Mouse (Mus musculus) heart, embryonic 10.5 days (tissue): Measurements from ENCODE around the gene Dyx1c1. TPM values are rescaled to one million over a fixed set of nuclear protein-coding genes. Genes with fewer than 3 reads are reported as not detected.

ENCODE experiments used
- DNase-seq: peaks from one replicate; pipeline ENCODE4 v3.0.0-alpha.2; 2017; ENCODE audit warnings: low spot score
- H3K27ac ChIP-seq: fragments of 300-500 bp; sonication (generic); 2 replicates; pipeline ENCODE4 v1.5.1; 2016; ENCODE audit warnings: mild to moderate bottlenecking
- H3K27me3 ChIP-seq: fragments of 300-500 bp; sonication (generic); 2 replicates; pipeline ENCODE4 v1.6.1; 2016; ENCODE audit warnings: mild to moderate bottlenecking; ENCODE audit not compliant: poor library complexity, insufficient read depth, severe bottlenecking
- H3K36me3 ChIP-seq: fragments of 300-500 bp; sonication (generic); 2 replicates; pipeline ENCODE4 v1.6.1; 2016; ENCODE audit warnings: mild to moderate bottlenecking, moderate library complexity
- H3K4me1 ChIP-seq: fragments of 300-500 bp; sonication (generic); 2 replicates; pipeline ENCODE4 v1.6.1; 2016; ENCODE audit warnings: mild to moderate bottlenecking
- H3K4me3 ChIP-seq: fragments of 300-500 bp; sonication (generic); 2 replicates; pipeline ENCODE4 v1.5.1; 2016; ENCODE audit warnings: mild to moderate bottlenecking, moderate library complexity
- H3K9me3 ChIP-seq: fragments of 300-500 bp; sonication (generic); 2 replicates; pipeline ENCODE4 v1.6.1; 2016; ENCODE audit warnings: mild to moderate bottlenecking, moderate library complexity
- WGBS: fragments of 180-500 bp; shearing (Covaris S2); methylation state at CpG from one replicate; pipeline ENCODE4 v1.1.7; 2016; 5-methylcytosine and 5-hydroxymethylcytosine counted together
- microRNA-seq: library from miRNA; unstranded; fragments of <30 nt; microRNA quantifications from one replicate; pipeline ENCODE4, GENCODE M21; 2017
- polyA plus RNA-seq: library from polyadenylated mRNA; unstranded; fragments of >200 nt; fragmentation: Nextera tagmentation; extraction: Ambion mirVana; gene quantifications from 2 replicates; pipeline ENCODE4 v1.2.1, GENCODE M21; 2016

Gene Dyx1c1
- polyA plus RNA-seq, 1 experiment from 2014 or later, result 1.1 TPM

DNA sequence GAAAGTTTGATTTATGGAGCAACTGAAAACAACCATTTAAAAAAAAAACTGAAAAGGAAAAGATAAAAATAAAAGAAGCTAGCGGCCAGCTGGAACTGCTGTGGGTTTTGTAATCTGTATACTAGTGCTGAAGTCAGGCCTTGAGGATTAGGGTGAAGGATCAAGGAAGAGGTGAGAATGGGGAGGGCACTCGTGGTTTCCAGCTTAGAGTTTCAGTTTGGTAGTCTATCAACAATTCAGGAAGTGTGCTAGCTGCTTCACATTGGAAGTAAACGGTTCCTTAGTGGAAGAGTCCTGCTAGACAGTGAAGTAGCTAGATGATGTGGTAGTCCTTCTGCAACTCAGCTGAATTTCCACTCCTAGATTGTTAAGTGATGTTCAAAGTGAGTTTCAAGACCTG lies 49.8 kb downstream of the Dyx1c1 start:
- no peak for DNase-seq
- Histone ChIP-seq H3K9me3 (no peaks in the 10 kb centered on the region), H3K4me1 (no peaks in the 10 kb centered on the region), H3K27me3 (no peaks in the 10 kb centered on the region), H3K27ac (no peak overlapping the region), H3K4me3 (no peak overlapping the region), H3K36me3 (peaks cover 13% of the 10 kb centered on the region)
- 68% methylated on average over 3 of the region's 3 CpGs for WGBS

DNA sequence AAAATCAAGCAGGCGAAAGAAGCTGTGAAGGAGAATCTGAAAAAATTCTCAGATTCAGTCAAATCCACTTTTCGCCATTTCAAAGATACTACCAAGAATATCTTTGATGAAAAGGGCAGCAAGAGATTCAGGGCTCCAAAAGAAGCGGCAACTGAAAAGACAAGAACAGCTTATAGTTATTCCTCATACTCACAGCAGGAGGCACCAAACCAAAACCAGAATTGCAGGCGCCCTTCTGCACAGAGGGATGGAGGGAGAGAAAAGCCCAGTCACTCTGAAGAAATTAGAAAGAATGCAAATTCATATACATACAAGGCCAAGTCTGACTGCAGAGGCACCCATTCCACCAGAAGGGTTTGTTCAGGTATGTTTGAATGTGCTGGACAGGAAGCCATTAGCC lies 54.0 kb downstream of the Dyx1c1 start:
- 78% methylated on average over 4 of the region's 4 CpGs for WGBS
- no peak overlapping the region for H3K27ac ChIP-seq
- H3K4me1 ChIP-seq, result no peaks in the 10 kb centered on the region
- H3K4me3 ChIP-seq, result no peak overlapping the region
- no peak for DNase-seq
- H3K36me3 ChIP-seq, result peaks cover 33% of the 10 kb centered on the region
- H3K9me3 ChIP-seq, result no peaks in the 10 kb centered on the region
- no peaks in the 10 kb centered on the region for H3K27me3 ChIP-seq

DNA sequence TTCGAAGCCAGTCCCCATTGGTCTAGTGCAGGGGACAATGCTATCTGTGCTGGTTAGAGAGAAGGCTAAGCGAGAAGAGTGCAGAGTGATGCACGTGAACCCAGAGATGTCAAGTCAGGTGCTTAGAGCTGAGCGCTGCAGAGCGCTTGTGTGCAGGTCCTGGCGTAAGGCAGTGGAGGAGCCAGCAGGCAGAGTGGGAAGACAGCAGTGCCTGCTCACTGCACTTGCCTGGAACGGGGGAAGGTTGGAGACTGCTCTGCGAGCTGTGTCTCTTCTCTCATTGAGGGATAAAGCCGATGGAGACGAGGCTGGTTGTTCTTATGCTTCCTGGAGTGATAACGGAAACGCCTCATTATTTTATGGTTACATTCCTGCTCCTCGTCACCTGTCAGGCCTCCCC lies 56.1 kb downstream of the Dyx1c1 start:
- H3K27ac ChIP-seq, result no peak overlapping the region
- no peaks in the 10 kb centered on the region for H3K9me3 ChIP-seq
- no peak overlapping the region for H3K4me3 ChIP-seq
- no peak for DNase-seq
- WGBS, result 66% methylated on average over 13 of the region's 13 CpGs
- H3K4me1 ChIP-seq, result no peaks in the 10 kb centered on the region
- H3K27me3 ChIP-seq, result no peaks in the 10 kb centered on the region
- H3K36me3 ChIP-seq, result peaks cover 48% of the 10 kb centered on the region

DNA sequence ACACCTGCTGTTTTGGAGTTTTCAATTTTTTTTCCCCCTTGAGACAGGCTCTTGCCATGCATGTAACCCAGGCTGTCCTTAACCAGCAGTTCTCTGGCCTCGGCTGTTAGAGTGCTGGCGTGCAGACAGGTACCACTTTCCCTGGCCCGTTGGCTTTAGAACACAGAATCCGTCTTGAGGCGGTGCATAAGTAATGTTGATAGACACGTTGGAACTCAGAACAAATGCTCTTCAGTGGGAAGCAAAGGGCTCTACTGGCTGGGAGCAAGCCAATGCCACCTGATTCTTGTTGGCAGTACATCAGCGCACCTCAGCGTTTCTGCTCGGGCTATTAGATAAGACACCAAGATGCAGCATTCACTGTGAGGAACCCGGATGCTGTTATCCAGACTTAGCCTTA lies 61.3 kb downstream of the Dyx1c1 start:
- peaks cover 53% of the 10 kb centered on the region for H3K36me3 ChIP-seq
- WGBS, result 87% methylated on average over 10 of the region's 10 CpGs

DNA sequence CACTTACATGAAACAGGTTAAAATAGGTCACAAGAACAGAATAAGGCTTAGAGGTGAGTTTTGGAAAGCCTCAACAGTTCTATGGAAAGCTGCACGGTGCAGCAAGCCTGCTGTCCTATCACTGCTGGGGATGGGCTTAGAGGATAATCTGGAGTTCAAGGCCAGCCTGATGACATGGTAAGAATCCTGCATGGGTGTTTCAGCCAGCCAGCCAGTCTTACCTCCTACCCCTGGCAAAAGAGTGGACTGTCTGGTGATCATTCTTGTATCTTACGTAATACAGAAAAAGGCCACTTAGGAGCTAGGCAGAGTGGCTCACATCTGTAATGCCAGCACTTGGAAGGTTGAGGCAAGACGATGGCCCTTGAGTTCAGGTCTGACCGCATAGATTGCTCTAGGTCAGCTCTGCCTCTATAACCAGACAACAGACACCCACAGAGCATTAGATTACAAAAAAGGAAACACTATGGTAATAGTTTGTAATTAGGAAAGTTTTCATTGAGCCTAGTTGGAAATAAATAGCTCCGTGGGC lies 62.0 kb downstream of the Dyx1c1 start:
- no peaks in the 10 kb centered on the region for H3K9me3 ChIP-seq
- H3K4me3 ChIP-seq, result no peak overlapping the region
- 91% methylated on average over 5 of the region's 5 CpGs for WGBS
- no peak for DNase-seq
- no peaks in the 10 kb centered on the region for H3K27me3 ChIP-seq
- peaks cover under 1% of the 10 kb centered on the region for H3K4me1 ChIP-seq
- no peak overlapping the region for H3K27ac ChIP-seq
- H3K36me3 ChIP-seq, result peaks cover 52% of the 10 kb centered on the region

More for the DNA sequence above, 61.3 kb downstream of the Dyx1c1 start:
- no peak overlapping the region for H3K4me3 ChIP-seq
- H3K4me1 ChIP-seq, result no peaks in the 10 kb centered on the region
- no peak overlapping the region for H3K27ac ChIP-seq
- no peak for DNase-seq
- no peaks in the 10 kb centered on the region for H3K9me3 ChIP-seq
- no peaks in the 10 kb centered on the region for H3K27me3 ChIP-seq

Small RNA genes lying within 50 kb of the gene (microRNA-seq; reads per million reads assigned to microRNA genes)
- gene Gm27353, result not detected

Other genes with a start within 250 kb of the Dyx1c1 start
- 7.6 and 11.1 TPM in 2 replicates for gene Prtg, start 151.9 kb upstream of the Dyx1c1 start, polyA plus RNA-seq
- gene Pygo1, start 33.1 kb upstream of the Dyx1c1 start, polyA plus RNA-seq, result 1.6 and 2.2 TPM in 2 replicates
- gene Gm44503, start 67 bp downstream of the Dyx1c1 start, polyA plus RNA-seq, result not detected in 2 replicates
- 11.5 and 12.9 TPM in 2 replicates for gene Ccpg1os, start 26.6 kb downstream of the Dyx1c1 start, polyA plus RNA-seq
- gene Ccpg1, start 26.6 kb downstream of the Dyx1c1 start, polyA plus RNA-seq, result 18.3 and 23.5 TPM in 2 replicates
- gene Pigb, start 81.6 kb downstream of the Dyx1c1 start, polyA plus RNA-seq, result 10.9 and 13.2 TPM in 2 replicates
- gene Rab27a, start 86.1 kb downstream of the Dyx1c1 start, polyA plus RNA-seq, result 3.5 and 5.3 TPM in 2 replicates
- not detected in 2 replicates for gene Khdc3, start 143.1 kb downstream of the Dyx1c1 start, polyA plus RNA-seq
- gene Gm20509, start 143.7 kb downstream of the Dyx1c1 start, polyA plus RNA-seq, result not detected in 2 replicates
- 101 and 124 TPM in 2 replicates for gene Rsl24d1, start 154.6 kb downstream of the Dyx1c1 start, polyA plus RNA-seq